Mouse (Mus musculus) Muller cell, postnatal 12 days (primary cell): ENCODE data around the gene Dctn3.
"Not testable (repeated sequence)": the region's sequence is repeated elsewhere in the genome, so short reads cannot be mapped to it uniquely, and the experiment has no call there.

Source experiments
- DNase-seq: peaks from one replicate; pipeline ENCODE4 v3.0.0-alpha.2; 2015; ENCODE audit errors: inconsistent ontology term

Dctn3 gene

GRCm38 (mm10) chr4:41698421-41699016 lies 24.5 kb downstream of the Dctn3 start:
- not testable (repeated sequence) for DNase-seq

GRCm38 (mm10) chr4:41696930-41697841 lies 25.8 kb downstream of the Dctn3 start, which contains the start of gene Cntfr:
Gene Cntfr (minus strand): TSS chr4:41697089.
- peak; percentile 65 for DNase-seq

GRCm38 (mm10) chr4:41696452-41696851 lies 26.5 kb downstream of the Dctn3 start:
- DNase-seq, result not testable (repeated sequence)

GRCm38 (mm10) chr4:41695800-41696199 lies 27.2 kb downstream of the Dctn3 start:
- DNase-seq, result not testable (repeated sequence)

GRCm38 (mm10) chr4:41693511-41693910 lies 29.5 kb downstream of the Dctn3 start:
- not testable (repeated sequence) for DNase-seq

- not testable (repeated sequence) for DNase-seq
Observed at GRCm38 (mm10) chr4:41690014-41690413, 33.0 kb downstream of the Dctn3 start.

GRCm38 (mm10) chr4:41688562-41688961 lies 34.4 kb downstream of the Dctn3 start:
- DNase-seq, result not testable (repeated sequence)

GRCm38 (mm10) chr4:41685882-41686492 lies 37.0 kb downstream of the Dctn3 start:
- not testable (repeated sequence) for DNase-seq

- DNase-seq, result not testable (repeated sequence)
Observed at GRCm38 (mm10) chr4:41684931-41685453, 38.0 kb downstream of the Dctn3 start.

- DNase-seq, result not testable (repeated sequence)
Observed at GRCm38 (mm10) chr4:41684131-41684930, 38.6 kb downstream of the Dctn3 start.

GRCm38 (mm10) chr4:41683303-41683702 lies 39.7 kb downstream of the Dctn3 start:
- not testable (repeated sequence) for DNase-seq

GRCm38 (mm10) chr4:41682789-41683188 lies 40.2 kb downstream of the Dctn3 start:
- DNase-seq, result peak; percentile 41

GRCm38 (mm10) chr4:41681947-41682346 lies 41.0 kb downstream of the Dctn3 start:
- no peak for DNase-seq

- DNase-seq, result no peak
Observed at GRCm38 (mm10) chr4:41681176-41681575, 41.8 kb downstream of the Dctn3 start.

GRCm38 (mm10) chr4:41679291-41679690 lies 43.7 kb downstream of the Dctn3 start:
- DNase-seq, result no peak

- DNase-seq, result no peak
Observed at GRCm38 (mm10) chr4:41678863-41679262, 44.1 kb downstream of the Dctn3 start.

GRCm38 (mm10) chr4:41677006-41677629 lies 45.9 kb downstream of the Dctn3 start:
- peak; percentile 80 for DNase-seq

GRCm38 (mm10) chr4:41676248-41677005 lies 46.5 kb downstream of the Dctn3 start:
- no peak for DNase-seq

GRCm38 (mm10) chr4:41673186-41673585 lies 49.8 kb downstream of the Dctn3 start:
- DNase-seq, result no peak

GRCm38 (mm10) chr4:41672522-41672963 lies 50.4 kb downstream of the Dctn3 start:
- DNase-seq, result no peak
